Comparison of ENCODE assay signal across 18 mouse cellular contexts in genomic region chr9:121185796-121186195, GRCm38 (mm10).
DNase-seq lines count a peak whose midpoint lies in the region; ATAC-seq lines count a peak whose summit lies in the region.
"Had no signal": no experiment of that assay in that cellular context is flagged by ENCODE, and none has a peak within 500 bp of the region (broad histone marks: within the 10 kb centered on the region; RNA-seq: fewer than 3 reads in every experiment).

No protein-coding gene starts in this region.

- no peak overlapping the region for H3K9ac ChIP-seq in kidney, embryonic 16.5 days (replicated peaks; ENCODE audit: low read length)
- no peak overlapping the region for H3K9ac ChIP-seq in liver, embryonic 11.5 days (ENCODE audit: low read depth, low read length)
- no peak overlapping the region for H3K9ac ChIP-seq in midbrain, embryonic 15.5 days
- H3K9ac ChIP-seq: forebrain, embryonic 15.5 days; heart, embryonic 13.5 days; hindbrain, embryonic 12.5 days; limb, embryonic 12.5 days; lung, embryonic 15.5 days had no signal

- H3K4me3 ChIP-seq in kidney, embryonic 16.5 days (ENCODE audit: low read length), result no peak overlapping the region
- no peak overlapping the region for H3K4me3 ChIP-seq in liver, embryonic 11.5 days (ENCODE audit: low read depth, low read length)
- no peak overlapping the region for H3K4me3 ChIP-seq in midbrain, embryonic 15.5 days
- H3K4me3 ChIP-seq: forebrain, embryonic 15.5 days; heart, embryonic 13.5 days; hindbrain, embryonic 12.5 days; limb, embryonic 12.5 days; lung, embryonic 15.5 days; megakaryocyte, embryonic 14.5 days had no signal

- no peaks in the 10 kb centered on the region for H3K36me3 ChIP-seq in kidney, embryonic 16.5 days (ENCODE audit: insufficient read depth, low read length)
- H3K36me3 ChIP-seq in liver, embryonic 11.5 days (ENCODE audit: control insufficient read depth, insufficient read depth, low read length), result no peaks in the 10 kb centered on the region
- no peaks in the 10 kb centered on the region for H3K36me3 ChIP-seq in midbrain, embryonic 15.5 days (replicated peaks)
- H3K36me3 ChIP-seq: heart, embryonic 13.5 days; lung, embryonic 15.5 days had no signal

- WGBS in kidney, embryonic 16.5 days, result 37% methylated on average over 6 of the region's 6 CpGs
- 55% methylated on average over 6 of the region's 6 CpGs for WGBS in liver, embryonic 11.5 days
- 66% methylated on average over 6 of the region's 6 CpGs for WGBS in midbrain, embryonic 15.5 days

- H3K27me3 ChIP-seq in kidney, embryonic 16.5 days (ENCODE audit: insufficient read depth, low read length), result no peaks in the 10 kb centered on the region
- H3K27me3 ChIP-seq in liver, embryonic 11.5 days (replicated peaks; ENCODE audit: control insufficient read depth, insufficient read depth, low read length), result no peaks in the 10 kb centered on the region
- no peaks in the 10 kb centered on the region for H3K27me3 ChIP-seq in midbrain, embryonic 15.5 days (replicated peaks)
- H3K27me3 ChIP-seq: forebrain, embryonic 15.5 days; heart, embryonic 13.5 days; hindbrain, embryonic 12.5 days; limb, embryonic 12.5 days; lung, embryonic 15.5 days; megakaryocyte, embryonic 14.5 days had no signal

- no peaks in the 10 kb centered on the region for H3K9me3 ChIP-seq in kidney, embryonic 16.5 days (ENCODE audit: low read length)
- H3K9me3 ChIP-seq in liver, embryonic 11.5 days (ENCODE audit: control insufficient read depth, low read length), result no peaks in the 10 kb centered on the region
- no peaks in the 10 kb centered on the region for H3K9me3 ChIP-seq in midbrain, embryonic 15.5 days
- H3K9me3 ChIP-seq: forebrain, embryonic 15.5 days; heart, embryonic 13.5 days; hindbrain, embryonic 12.5 days; limb, embryonic 12.5 days; lung, embryonic 15.5 days had no signal

- no peak overlapping the region for H3K4me2 ChIP-seq in kidney, embryonic 16.5 days (replicated peaks; ENCODE audit: low read depth, low read length)
- H3K4me2 ChIP-seq in liver, embryonic 11.5 days, result no peak overlapping the region
- H3K4me2 ChIP-seq in midbrain, embryonic 15.5 days, result no peak overlapping the region
- H3K4me2 ChIP-seq: forebrain, embryonic 15.5 days; heart, embryonic 13.5 days; hindbrain, embryonic 12.5 days; limb, embryonic 12.5 days; lung, embryonic 15.5 days had no signal

- ATAC-seq in kidney, embryonic 16.5 days (ENCODE audit: low FRiP score, low TSS enrichment), result peak; percentile 35; the same call in 1 of the 2 replicates
- ATAC-seq in liver, embryonic 11.5 days (replicated peaks; ENCODE audit: low FRiP score), result no peak
- ATAC-seq in midbrain, embryonic 15.5 days (replicated peaks), result no peak
- ATAC-seq: activated CD4-positive, CD25-positive, alpha-beta regulatory T cell, adult 4 months; forebrain, embryonic 15.5 days; intestine, postnatal 0 days had no signal

- DNase-seq in heart, postnatal 4 days, result peak; percentile 30
- no peak for DNase-seq in heart, adult 8-10 months (ENCODE audit: low spot score)
- peak; percentile 12 for DNase-seq in NIH3T3 (ENCODE audit: low read depth)
- DNase-seq in cerebellum, adult 8-10 months, result peak; percentile 38
- no peak for DNase-seq in liver, embryonic 11.5 days (ENCODE audit: low spot score)
- DNase-seq in layer of hippocampus, postnatal 25 days (ENCODE audit: extremely low spot score in 1 of 2, low spot score in 1 of 2), result no peak
- DNase-seq: layer of hippocampus, postnatal 36 days; thymus, adult 2 months had no signal

- H3K27ac ChIP-seq in kidney, embryonic 16.5 days (ENCODE audit: low read length), result no peak overlapping the region
- H3K27ac ChIP-seq in liver, embryonic 11.5 days (ENCODE audit: low read depth, low read length), result no peak overlapping the region
- no peak overlapping the region for H3K27ac ChIP-seq in midbrain, embryonic 15.5 days
- H3K27ac ChIP-seq: forebrain, embryonic 15.5 days; heart, embryonic 13.5 days; hindbrain, embryonic 12.5 days; limb, embryonic 12.5 days; lung, embryonic 15.5 days had no signal

- H3K4me1 ChIP-seq in kidney, embryonic 16.5 days (ENCODE audit: insufficient read depth, low read length), result no peaks in the 10 kb centered on the region
- no peaks in the 10 kb centered on the region for H3K4me1 ChIP-seq in liver, embryonic 11.5 days (replicated peaks; ENCODE audit: control insufficient read depth, insufficient read depth, low read length)
- H3K4me1 ChIP-seq in midbrain, embryonic 15.5 days, result no peaks in the 10 kb centered on the region
- H3K4me1 ChIP-seq: forebrain, embryonic 15.5 days; hindbrain, embryonic 12.5 days; lung, embryonic 15.5 days; megakaryocyte, embryonic 14.5 days had no signal

Comparison
In these comparisons a context has a peak if more than half of its experiments do, and no peak if none do; other contexts are left out.
1. DNase-seq: peak in heart, postnatal 4 days (single experiment), NIH3T3 (single experiment) and cerebellum, adult 8-10 months (single experiment); none in heart, adult 8-10 months (single experiment), liver, embryonic 11.5 days (single experiment) and layer of hippocampus, postnatal 25 days (0 of 2).